Mouse (Mus musculus) liver, embryonic 14.5 days (tissue): ENCODE measurements around the gene Fbxo17.

ENCODE experiments used
- CTCF ChIP-seq: IDR thresholded peaks from 2 replicates; pipeline ENCODE4 v1.5.1; 2016; ENCODE audit warnings: antibody characterized with exemption, low read depth, control low read depth
- EP300 ChIP-seq: IDR thresholded peaks from 2 replicates; pipeline ENCODE4 v1.6.1; 2016; ENCODE audit warnings: antibody characterized with exemption, low read depth

- TF ChIP-seq CTCF (peak; percentile 29), EP300 (no peak)
These were observed 11.2 kb downstream of the Fbxo17 start for GRCm38 (mm10) chr7:28727649-28728340.
